Mouse (Mus musculus) bone marrow macrophage, adult 2 months (primary cell): ENCODE measurements around the gene Vash2. TPM values are rescaled to one million over a fixed set of nuclear protein-coding genes. Genes with fewer than 3 reads are reported as not detected.
A peak's percentile ranks its signal among the peaks of the same experiment; 100 is the strongest.
"Not testable (repeated sequence)": the region's sequence is repeated elsewhere in the genome, so short reads cannot be mapped to it uniquely, and the experiment has no call there.

Experiments
- H3K27ac ChIP-seq: 2 replicates; pipeline ENCODE4 v1.5.1; 2012; ENCODE audit warnings: low read depth, low read length; ENCODE audit not compliant: insufficient read depth
- H3K4me1 ChIP-seq: 2 replicates; pipeline ENCODE4 v1.6.1; 2012; ENCODE audit warnings: low read length; ENCODE audit not compliant: control insufficient read depth, insufficient read depth
- H3K4me3 ChIP-seq: 2 replicates; pipeline ENCODE4 v1.5.1; 2012; ENCODE audit warnings: mild to moderate bottlenecking, low read length, moderate library complexity; ENCODE audit not compliant: insufficient read depth
- CTCF ChIP-seq: IDR thresholded peaks from 2 replicates; pipeline ENCODE4 v1.5.1; 2012; ENCODE audit warnings: low read depth, mild to moderate bottlenecking, low read length, moderate library complexity
- POLR2A ChIP-seq: IDR thresholded peaks from 2 replicates; pipeline ENCODE4 v1.6.1; 2012; ENCODE audit warnings: mild to moderate bottlenecking, low read depth, low read length, borderline replicate concordance
- polyA plus RNA-seq: library from polyadenylated mRNA; stranded (reverse); fragments of >200 nt; gene quantifications from 2 replicates; pipeline ENCODE4 v1.2.4, GENCODE M21; 2012; ENCODE audit not compliant: missing spikeins, insufficient read depth, insufficient read length

The Vash2 gene
- 0.28 and 0.33 TPM in 2 replicates for polyA plus RNA-seq

DNA sequence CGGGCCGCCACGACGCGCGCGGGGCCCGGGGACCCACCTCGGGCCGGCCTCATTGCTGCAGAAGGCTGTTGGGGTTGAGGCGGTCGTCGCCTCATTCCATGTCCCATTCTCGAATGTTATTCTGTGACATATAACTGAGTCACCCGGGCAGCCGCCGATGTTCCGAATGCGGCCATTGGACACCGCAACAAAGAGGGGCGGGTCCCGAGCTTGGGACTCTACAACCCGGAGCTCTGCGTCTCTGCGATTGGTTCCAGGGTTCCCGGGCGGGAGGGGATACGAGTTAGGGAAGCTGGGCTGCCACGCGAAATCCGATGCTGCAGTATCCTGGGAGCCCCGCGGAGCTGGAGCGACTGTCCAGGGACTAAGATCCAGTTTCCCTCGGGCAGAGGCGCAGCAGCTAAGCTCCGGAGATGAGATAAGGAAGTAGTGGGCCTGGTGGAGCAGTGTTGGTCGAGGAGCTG is at the start of gene Vash2:
Gene Vash2, minus strand, starts transcription at position 197 of the 464 bp plus-strand sequence.
- Histone ChIP-seq H3K4me1 (peaks cover 7% of the 10 kb centered on the region), H3K27ac (no peak within 1 kb of the TSS), H3K4me3 (peak within 1 kb of the TSS; percentile 64)
- TF ChIP-seq POLR2A = peak; percentile 78; the same call in 1 of the 2 replicates
- TF ChIP-seq CTCF = no peak

GRCm38 (mm10) chr1:191026021-191026713 is 47.1 kb upstream of the Vash2 start, which contains the start of gene Flvcr1:
TSS of gene Flvcr1 (minus strand) at chr1:191026158.
- TF ChIP-seq POLR2A (peak; percentile 59; the same call in 1 of the 2 replicates), CTCF (no peak)
- H3K27ac ChIP-seq = peak within 1 kb of the TSS; percentile 57

DNA sequence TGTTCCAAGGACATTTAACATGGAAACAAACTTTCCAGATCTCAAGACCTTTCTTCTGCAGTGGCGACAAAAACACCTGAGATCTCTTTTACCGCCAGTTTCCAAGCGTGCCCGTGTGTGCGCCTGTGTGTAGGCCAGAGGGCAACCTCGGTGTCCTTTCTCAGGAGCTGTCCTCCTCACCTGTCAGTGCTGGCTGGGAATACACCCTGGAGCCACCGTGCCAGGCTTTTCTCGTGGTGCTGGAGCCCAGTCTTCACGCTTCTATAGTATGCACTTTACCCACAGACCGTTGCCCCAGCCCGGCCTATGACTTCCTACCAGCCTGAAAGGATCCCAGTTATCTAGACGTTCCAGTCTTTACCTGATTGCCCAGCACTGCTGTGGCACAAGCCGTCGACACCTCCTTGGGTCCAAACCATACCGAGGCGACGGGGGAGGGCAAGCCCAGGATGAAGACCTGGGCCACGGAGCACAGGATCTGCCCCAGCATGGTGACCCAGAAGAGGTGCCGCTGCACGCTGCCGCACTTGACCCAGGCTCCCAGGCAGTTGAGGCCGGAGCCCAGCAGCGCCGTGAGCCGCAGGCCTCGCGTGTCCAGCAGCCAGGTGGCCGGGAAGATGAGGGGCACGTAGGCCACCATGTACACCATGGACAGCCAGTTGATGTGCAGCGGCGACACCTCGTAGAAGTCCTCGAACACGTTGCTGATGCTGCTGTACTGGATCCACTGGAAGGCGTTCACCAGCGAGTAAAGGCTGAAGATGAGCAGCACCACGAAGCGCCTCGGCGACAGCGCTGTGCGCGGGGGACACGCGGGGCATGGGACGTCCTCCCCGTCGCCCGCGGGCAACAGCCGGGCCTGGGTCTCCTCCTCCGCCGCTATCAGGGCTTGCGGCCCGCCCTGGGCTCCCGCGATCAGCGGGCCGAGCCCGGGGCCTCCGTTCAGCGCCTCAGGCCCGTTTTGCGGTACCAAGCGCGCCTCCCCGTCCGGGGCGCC is 46.2 kb upstream of the Vash2 start:
- Histone ChIP-seq H3K27ac (peak overlapping the region; percentile 36), H3K4me3 (peak overlapping the region; percentile 92), H3K4me1 (peaks cover 22% of the 10 kb centered on the region)
- no peak for TF ChIP-seq POLR2A
- no peak for TF ChIP-seq CTCF

More at GRCm38 (mm10) chr1:191026021-191026713, 47.1 kb upstream of the Vash2 start, which contains the start of gene Flvcr1:
- H3K4me1 ChIP-seq = peaks cover 14% of the 10 kb centered on the region
- H3K4me3 ChIP-seq = peak within 1 kb of the TSS; percentile 92

DNA sequence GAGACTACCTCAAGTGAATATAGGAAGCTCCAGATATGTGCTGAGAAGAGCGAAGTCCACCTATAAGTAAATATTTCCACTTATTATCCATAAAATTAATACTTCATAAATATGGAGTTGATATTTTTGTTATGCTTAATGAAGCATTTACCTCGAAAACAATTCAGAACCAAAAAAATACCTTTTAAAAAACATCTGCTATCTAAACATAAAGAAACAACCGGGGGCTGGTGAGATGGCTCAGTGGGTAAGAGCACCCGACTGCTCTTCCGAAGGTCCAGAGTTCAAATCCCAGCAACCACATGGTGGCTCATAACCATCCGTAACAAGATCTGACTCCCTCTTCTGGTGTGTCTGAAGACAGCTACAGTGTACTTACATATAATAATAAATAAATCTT is 44.7 kb upstream of the Vash2 start:
- peaks cover 25% of the 10 kb centered on the region for H3K4me1 ChIP-seq
- not testable (repeated sequence) for H3K4me3 ChIP-seq, H3K27ac ChIP-seq

- Histone ChIP-seq H3K4me1 (peaks cover 25% of the 10 kb centered on the region), H3K27ac (peak overlapping the region; percentile 43), H3K4me3 (no peak overlapping the region)
- TF ChIP-seq CTCF = no peak
- no peak for TF ChIP-seq POLR2A
Observed at GRCm38 (mm10) chr1:191023140-191023539, 44.0 kb upstream of the Vash2 start.

DNA sequence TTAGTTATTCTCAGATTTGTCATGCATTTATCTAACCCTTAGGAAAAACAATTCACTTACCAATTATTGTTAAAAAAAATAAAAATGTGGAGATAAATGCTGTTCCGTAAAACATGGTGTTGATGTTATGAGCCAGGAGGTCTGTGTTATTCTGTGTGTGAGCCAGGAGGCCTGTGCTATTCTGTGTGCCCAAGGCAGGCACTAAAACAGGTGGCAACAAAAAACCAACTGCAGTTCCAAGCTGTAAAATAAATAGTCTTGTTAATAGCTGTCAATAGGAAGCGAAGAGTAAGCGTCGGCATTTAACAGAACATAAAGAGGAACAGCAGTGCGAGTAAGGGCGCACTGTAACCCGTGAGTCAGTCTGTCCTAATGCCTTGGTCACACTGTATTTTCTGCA is 41.9 kb upstream of the Vash2 start:
- Histone ChIP-seq H3K4me1 (peaks cover 21% of the 10 kb centered on the region), H3K27ac (peak overlapping the region; percentile 80), H3K4me3 (no peak overlapping the region; the same call in 1 of the 2 replicates)
- TF ChIP-seq CTCF (no peak), POLR2A (no peak)

DNA sequence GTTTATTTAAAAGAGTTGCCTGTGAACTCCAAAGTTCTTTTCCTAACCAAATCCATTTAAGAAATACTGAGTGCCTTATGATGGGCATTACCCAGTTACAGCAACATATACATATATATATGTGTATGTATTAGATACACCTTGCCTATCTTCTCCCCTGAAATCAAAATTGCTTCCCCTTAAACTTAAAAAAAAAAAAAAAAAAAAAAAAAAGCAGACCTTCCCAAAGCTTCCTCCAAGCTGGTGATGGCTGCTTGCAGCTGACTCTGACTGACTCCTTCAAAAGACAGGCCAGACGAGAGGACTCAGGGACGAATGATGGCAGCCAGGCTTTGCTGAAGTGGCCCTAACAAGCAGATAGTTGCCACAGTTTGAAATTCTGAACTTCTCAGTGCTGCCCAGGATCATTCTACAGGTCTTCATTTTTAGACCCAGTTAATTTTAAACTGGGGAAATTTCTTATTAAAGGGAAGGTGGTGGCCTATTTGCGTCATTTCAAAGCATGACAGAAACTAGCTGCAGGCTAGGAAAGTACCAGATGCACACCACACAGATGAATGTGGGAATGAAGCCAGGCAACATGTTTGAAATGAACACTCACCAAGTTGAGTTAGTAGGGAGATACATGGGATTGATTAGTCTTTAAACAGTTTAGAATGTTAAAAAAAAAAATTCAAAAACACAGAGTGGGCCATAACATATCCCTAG is 41.3 kb upstream of the Vash2 start:
- H3K27ac ChIP-seq = peak overlapping the region; percentile 80

DNA sequence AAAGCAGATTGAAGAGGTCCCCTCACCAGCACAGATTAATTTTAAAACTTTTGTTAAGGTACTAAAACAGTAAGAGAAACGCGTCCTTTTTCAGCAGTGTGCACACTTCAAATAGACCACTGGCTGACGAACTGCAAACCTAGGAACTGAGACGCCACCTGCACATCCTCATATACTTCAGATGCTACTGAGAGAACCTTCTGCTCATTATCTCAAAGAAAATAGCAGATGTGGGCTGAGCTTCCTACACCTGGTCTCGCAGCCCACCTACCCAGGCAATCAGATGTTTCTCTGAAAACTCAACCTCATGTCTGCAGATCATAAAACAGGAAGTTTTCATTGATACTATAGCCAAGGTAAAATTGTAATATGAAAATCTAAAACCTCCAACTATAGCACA is 40.7 kb upstream of the Vash2 start:
- TF ChIP-seq POLR2A = no peak
- no peak for TF ChIP-seq CTCF
- Histone ChIP-seq H3K27ac (no peak overlapping the region), H3K4me1 (peaks cover 21% of the 10 kb centered on the region), H3K4me3 (no peak overlapping the region)

More for the DNA sequence above, 41.3 kb upstream of the Vash2 start:
- Histone ChIP-seq H3K4me3 (no peak overlapping the region; the same call in 1 of the 2 replicates), H3K4me1 (peaks cover 21% of the 10 kb centered on the region)
- TF ChIP-seq CTCF (no peak), POLR2A (no peak)

- TF ChIP-seq CTCF (no peak), POLR2A (no peak)
- peaks cover 2% of the 10 kb centered on the region; the same call in 1 of the 2 replicates for H3K4me1 ChIP-seq
- no peak overlapping the region for H3K4me3 ChIP-seq
- no peak overlapping the region for H3K27ac ChIP-seq
Observed at GRCm38 (mm10) chr1:191014271-191014670, 35.2 kb upstream of the Vash2 start.
